Mouse (Mus musculus): ENCODE results near the gene Rarb. TPM values are rescaled to one million over a fixed set of nuclear protein-coding genes. Genes with fewer than 3 reads are reported as not detected.

The Rarb gene
- polyA plus RNA-seq, 2 experiments: 1.7 TPM

DNA sequence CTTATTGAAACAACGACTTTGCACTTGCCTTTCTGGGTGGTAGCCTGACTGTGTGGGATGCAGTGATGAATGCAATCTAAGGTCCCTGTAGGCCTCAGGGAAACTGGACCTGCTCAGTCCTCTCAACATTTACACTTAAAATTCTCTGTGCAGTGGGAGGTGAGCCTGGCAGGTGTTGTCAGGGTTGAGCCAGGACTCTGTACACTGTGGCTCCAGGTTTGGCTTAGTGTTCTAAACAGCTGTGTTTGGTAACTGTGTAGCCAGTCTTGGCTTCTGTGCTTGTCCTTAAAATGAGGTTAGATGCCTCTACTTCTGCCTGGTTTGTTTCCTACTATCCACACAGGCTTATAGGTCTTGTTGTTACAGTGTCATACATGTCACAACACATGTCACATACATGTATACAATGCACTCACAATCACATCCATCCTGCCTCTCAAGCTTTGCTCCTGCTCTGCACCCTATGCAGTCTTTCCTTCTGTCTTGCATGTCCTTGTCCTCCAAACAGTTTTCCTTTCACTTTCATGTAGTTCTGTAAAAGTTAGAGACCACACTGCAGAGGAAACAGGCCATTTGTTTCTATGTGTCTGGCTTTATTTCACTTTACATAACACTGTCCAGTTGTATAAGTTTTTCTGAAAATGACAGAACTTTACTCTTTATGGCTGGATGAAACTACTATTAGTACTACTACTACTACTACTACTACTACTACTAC, 340.2 kb downstream of the Rarb start:
- WGBS (ENCODE audit: insufficient replicate concordance): 55% methylated on average over 1 of the region's 1 CpGs
- DNase-seq (ENCODE audit: low read depth in 3 of 3, low spot score in 3 of 3): no peak

GRCm38 (mm10) chr14:16448269-16448987, 370.5 kb downstream of the Rarb start:
- DNase-seq (ENCODE audit: low read depth in 3 of 3, low spot score in 3 of 3): peak in 2 of 3 experiments; percentile 13 to 16
- Histone ChIP-seq H3K4me2 (ENCODE audit: low read depth) (peak overlapping the region; percentile 11; the same call in 1 of the 2 replicates), H3K4me1 (replicated peaks; ENCODE audit: control insufficient read depth in 2 of 2, insufficient read depth in 2 of 2, low read length in 1 of 2) (peaks cover 11 to 17% of the 10 kb centered on the region in 2 experiments), H3K9me3 (ENCODE audit: control insufficient read depth, low read length) (no peaks in the 10 kb centered on the region), H3K27ac (no peak overlapping the region), H3K9ac (replicated peaks) (no peak overlapping the region), H3K27me3 (ENCODE audit: control insufficient read depth, insufficient read depth, low read length) (no peaks in the 10 kb centered on the region), H3K4me3 (ENCODE audit: insufficient read depth in 1 of 2, low read depth in 2 of 2, low read length in 2 of 2) (no peak overlapping the region), H3K36me3 (replicated peaks; ENCODE audit: control insufficient read depth, insufficient read depth, low read depth) (no peaks in the 10 kb centered on the region)
- 37% methylated on average over 4 of the region's 4 CpGs for WGBS (ENCODE audit: insufficient replicate concordance)
- TF ChIP-seq EP300 (IDR thresholded peaks at IDR 0.05; ENCODE audit: low read depth) (no peak), CTCF (IDR thresholded peaks at IDR 0.05; ENCODE audit: low read depth) (no peak)
- ATAC-seq (ENCODE audit: insufficient read depth): peak; percentile 90

More for the DNA sequence above, 340.2 kb downstream of the Rarb start:
- ATAC-seq (ENCODE audit: insufficient read depth): no peak
- H3K4me1 ChIP-seq (replicated peaks; ENCODE audit: control insufficient read depth in 2 of 2, insufficient read depth in 2 of 2, low read length in 1 of 2): peaks cover 0 to 4% of the 10 kb centered on the region in 2 experiments; a peak in 1 of 4 replicates
- no peaks in the 10 kb centered on the region for H3K9me3 ChIP-seq (ENCODE audit: control insufficient read depth, low read length)
- no peak for TF ChIP-seq EP300 (IDR thresholded peaks at IDR 0.05; ENCODE audit: low read depth)
- no peak for TF ChIP-seq CTCF (IDR thresholded peaks at IDR 0.05; ENCODE audit: low read depth)
- no peak overlapping the region for H3K9ac ChIP-seq (replicated peaks)
- no peak overlapping the region for H3K27ac ChIP-seq
- H3K27me3 ChIP-seq (ENCODE audit: control insufficient read depth, insufficient read depth, low read length): no peaks in the 10 kb centered on the region
- no peaks in the 10 kb centered on the region for H3K36me3 ChIP-seq (replicated peaks; ENCODE audit: control insufficient read depth, insufficient read depth, low read depth)
- no peak overlapping the region for H3K4me2 ChIP-seq (ENCODE audit: low read depth)
- no peak overlapping the region for H3K4me3 ChIP-seq (ENCODE audit: insufficient read depth in 1 of 2, low read depth in 2 of 2, low read length in 2 of 2)

DNA sequence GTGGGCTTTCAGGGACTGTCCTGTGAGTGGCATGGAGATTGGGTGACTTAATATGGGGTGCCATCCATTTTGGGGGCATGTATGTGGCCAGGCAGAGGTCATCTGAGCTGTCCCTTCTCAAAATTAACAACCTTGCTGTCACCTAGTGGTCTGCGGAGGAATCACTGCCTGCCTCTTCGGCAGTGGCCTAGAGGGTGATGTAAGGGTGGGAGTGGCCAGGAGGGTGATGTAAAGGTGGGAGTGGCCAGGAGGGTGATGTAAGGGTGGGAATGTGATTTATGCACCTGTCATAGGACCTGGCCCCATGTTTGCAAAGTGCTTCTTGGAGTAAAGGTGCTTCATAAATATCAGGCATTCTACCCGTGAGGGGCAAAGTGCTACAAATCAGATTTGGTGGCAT, 371.4 kb downstream of the Rarb start:
- peak in 2 of 3 experiments; percentile 16 to 36 for DNase-seq (ENCODE audit: low read depth in 3 of 3, low spot score in 3 of 3)
- TF ChIP-seq CTCF (IDR thresholded peaks at IDR 0.05; ENCODE audit: low read depth) (peak; percentile 76), EP300 (IDR thresholded peaks at IDR 0.05; ENCODE audit: low read depth) (no peak)
- peak; percentile 24; the same call in 1 of the 2 replicates for ATAC-seq (ENCODE audit: insufficient read depth)
- 36% methylated on average over 3 of the region's 3 CpGs for WGBS (ENCODE audit: insufficient replicate concordance)
- Histone ChIP-seq H3K27ac (no peak overlapping the region), H3K9me3 (ENCODE audit: control insufficient read depth, low read length) (no peaks in the 10 kb centered on the region), H3K4me2 (ENCODE audit: low read depth) (no peak overlapping the region), H3K36me3 (replicated peaks; ENCODE audit: control insufficient read depth, insufficient read depth, low read depth) (no peaks in the 10 kb centered on the region), H3K9ac (replicated peaks) (no peak overlapping the region), H3K4me1 (replicated peaks; ENCODE audit: control insufficient read depth in 2 of 2, insufficient read depth in 2 of 2, low read length in 1 of 2) (peaks cover 11 to 17% of the 10 kb centered on the region in 2 experiments), H3K4me3 (ENCODE audit: insufficient read depth in 1 of 2, low read depth in 2 of 2, low read length in 2 of 2) (no peak overlapping the region), H3K27me3 (ENCODE audit: control insufficient read depth, insufficient read depth, low read length) (no peaks in the 10 kb centered on the region)

GRCm38 (mm10) chr14:16444859-16445258, 374.1 kb downstream of the Rarb start:
- Histone ChIP-seq H3K4me2 (ENCODE audit: low read depth) (no peak overlapping the region), H3K4me3 (ENCODE audit: insufficient read depth in 1 of 2, low read depth in 2 of 2, low read length in 2 of 2) (no peak overlapping the region), H3K9me3 (ENCODE audit: control insufficient read depth, low read length) (no peaks in the 10 kb centered on the region), H3K27me3 (ENCODE audit: control insufficient read depth, insufficient read depth, low read length) (no peaks in the 10 kb centered on the region), H3K9ac (replicated peaks) (no peak overlapping the region), H3K4me1 (replicated peaks; ENCODE audit: control insufficient read depth in 2 of 2, insufficient read depth in 2 of 2, low read length in 1 of 2) (peaks cover 11 to 17% of the 10 kb centered on the region in 2 experiments), H3K27ac (no peak overlapping the region), H3K36me3 (replicated peaks; ENCODE audit: control insufficient read depth, insufficient read depth, low read depth) (no peaks in the 10 kb centered on the region)
- ATAC-seq (ENCODE audit: insufficient read depth): no peak
- DNase-seq (ENCODE audit: low read depth in 3 of 3, low spot score in 3 of 3): no peak
- TF ChIP-seq EP300 (IDR thresholded peaks at IDR 0.05; ENCODE audit: low read depth) (no peak), CTCF (IDR thresholded peaks at IDR 0.05; ENCODE audit: low read depth) (no peak)
- 62% methylated on average over 4 of the region's 4 CpGs for WGBS (ENCODE audit: insufficient replicate concordance)
